Mouse (Mus musculus) cerebellum, adult 8-10 months (tissue): ENCODE measurements at regions not wholly inside any gene's neighbourhood (a gene's known extent, or its start where the extent isn't known, plus 50 kb on each side); places are given as distances from the start of the nearest gene placed in this dataset.

Experiments used
- DNase-seq: peaks from one replicate; pipeline ENCODE4 v3.0.0; 2022

DNA sequence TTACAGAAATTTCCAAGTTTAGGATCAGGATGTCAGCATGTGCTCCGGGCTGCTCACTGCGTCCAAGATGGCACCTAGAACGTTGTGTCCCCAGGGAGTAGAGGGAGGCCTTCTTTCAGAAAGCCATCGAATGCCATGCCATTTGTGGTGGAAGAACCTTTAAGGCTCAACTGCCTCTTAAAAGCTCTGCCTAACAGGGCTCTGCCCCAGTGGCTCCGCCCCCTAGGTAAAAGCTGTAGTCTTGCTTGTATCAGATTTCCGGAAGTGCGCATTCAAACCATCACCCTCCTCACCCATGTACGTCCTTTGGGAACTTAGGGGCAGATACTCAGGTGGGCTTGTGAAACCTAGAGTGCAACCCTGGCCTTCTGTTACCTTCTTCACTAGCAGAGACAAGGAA, 54.0 kb upstream of the Psmd7 start:
- DNase-seq = no peak

DNA sequence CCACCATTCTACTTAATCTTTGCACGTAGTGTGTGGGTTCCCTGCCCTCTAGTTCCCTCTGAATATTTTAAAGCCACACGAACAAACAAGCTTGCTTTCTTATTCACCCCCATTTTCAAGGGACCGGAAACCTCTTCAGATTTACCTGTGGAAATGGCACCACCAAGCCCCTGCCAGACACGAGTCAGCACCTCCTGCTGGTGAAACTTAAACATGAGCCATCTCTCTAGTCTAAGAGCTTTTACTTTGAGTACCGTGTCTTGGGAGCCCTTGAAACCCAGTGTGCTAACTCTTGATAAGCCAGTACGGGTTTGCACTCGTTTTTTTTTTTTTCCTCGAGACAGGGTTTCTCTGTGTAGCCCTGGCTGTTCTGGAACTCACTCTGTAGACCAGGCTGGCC, 59.7 kb upstream of the Psmd7 start:
- no peak for DNase-seq

DNA sequence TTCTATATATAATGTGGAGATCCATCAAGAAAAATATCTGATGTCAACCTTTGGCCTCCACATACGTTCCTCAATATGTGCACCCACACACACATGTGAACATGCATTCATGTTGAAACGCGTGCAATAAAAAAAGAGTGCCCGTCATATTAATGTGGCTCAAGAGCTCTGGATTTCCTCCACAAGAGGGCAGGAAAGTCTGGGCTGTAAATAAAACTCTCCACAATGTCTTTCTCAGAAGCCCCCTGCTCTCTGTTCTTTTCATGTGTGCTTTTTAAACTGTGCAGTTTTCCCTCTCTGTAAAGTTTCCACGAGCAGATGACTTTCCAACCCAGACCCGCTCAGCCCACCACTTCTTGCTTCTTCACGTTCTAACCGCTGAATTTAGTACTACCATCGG, 62.0 kb upstream of the Psmd7 start:
- no peak for DNase-seq

GRCm38 (mm10) chr8:107651424-107651823, 63.2 kb upstream of the Psmd7 start:
- DNase-seq = no peak

GRCm38 (mm10) chr8:107652226-107652625, 64.0 kb upstream of the Psmd7 start:
- DNase-seq = no peak

- no peak for DNase-seq
Measured at GRCm38 (mm10) chr8:107653711-107654110, 65.4 kb upstream of the Psmd7 start.

DNA sequence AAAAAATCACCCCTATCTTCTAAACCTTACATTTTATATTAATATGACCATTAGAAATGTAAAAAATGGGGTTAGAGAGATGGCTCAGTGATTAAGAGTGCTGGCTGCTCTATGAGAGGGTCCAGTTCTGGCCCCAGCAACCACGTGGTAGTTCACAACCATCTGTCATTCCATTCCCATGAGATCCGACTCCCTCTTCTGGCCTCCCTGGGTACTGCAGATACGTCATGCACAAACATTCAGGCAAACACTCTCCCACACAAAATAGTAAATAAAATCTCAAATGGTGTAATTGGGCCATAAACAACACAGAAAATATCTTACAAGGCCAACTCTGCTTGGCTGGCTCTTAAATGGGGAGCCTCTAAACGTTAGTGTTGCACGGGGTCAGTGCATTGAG, 68.4 kb upstream of the Psmd7 start:
- no peak for DNase-seq

- no peak for DNase-seq
Measured at GRCm38 (mm10) chr8:107657741-107658140, 69.5 kb upstream of the Psmd7 start.

DNA sequence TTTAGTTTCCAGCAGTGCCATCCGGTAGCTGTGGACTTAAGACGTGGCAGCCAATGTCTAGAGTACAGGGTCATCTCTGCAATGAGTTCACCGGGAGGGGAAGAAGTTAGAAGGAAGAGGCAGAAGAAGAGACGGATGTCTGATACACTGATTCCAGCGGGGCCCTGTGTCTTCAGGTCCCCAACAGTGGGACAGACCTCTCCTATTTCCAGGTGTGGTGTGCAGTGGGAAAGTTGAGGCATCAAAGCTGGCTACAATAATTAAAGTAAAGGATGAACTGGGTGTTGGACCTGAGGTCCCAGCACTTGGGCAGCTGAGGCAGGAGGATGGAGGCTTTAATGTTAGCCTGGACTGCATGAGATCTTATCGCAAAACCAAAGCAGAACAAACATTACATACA, 70.1 kb upstream of the Psmd7 start:
- no peak for DNase-seq

- no peak for DNase-seq
Measured at GRCm38 (mm10) chr8:107660624-107661023, 72.4 kb upstream of the Psmd7 start.

DNA sequence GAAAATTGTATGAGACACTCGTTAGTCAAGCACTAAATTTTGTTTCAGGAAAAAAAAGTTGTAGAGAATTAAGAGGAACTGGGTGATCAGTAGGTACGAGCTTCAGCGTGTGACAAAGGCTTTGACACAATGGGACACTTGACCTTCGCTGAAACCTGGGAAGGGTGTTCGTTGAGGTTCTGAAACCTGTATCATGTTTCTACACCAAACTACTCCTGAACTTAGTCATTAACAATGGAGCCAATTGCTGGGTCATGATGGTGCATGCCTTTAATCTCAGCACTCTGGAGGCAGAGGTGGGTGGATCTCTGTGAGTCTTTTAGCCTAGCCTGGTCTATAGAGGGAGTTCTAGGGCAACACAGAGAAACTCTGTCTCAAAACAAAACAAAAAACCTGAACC, 81.3 kb upstream of the Psmd7 start:
- DNase-seq = no peak

DNA sequence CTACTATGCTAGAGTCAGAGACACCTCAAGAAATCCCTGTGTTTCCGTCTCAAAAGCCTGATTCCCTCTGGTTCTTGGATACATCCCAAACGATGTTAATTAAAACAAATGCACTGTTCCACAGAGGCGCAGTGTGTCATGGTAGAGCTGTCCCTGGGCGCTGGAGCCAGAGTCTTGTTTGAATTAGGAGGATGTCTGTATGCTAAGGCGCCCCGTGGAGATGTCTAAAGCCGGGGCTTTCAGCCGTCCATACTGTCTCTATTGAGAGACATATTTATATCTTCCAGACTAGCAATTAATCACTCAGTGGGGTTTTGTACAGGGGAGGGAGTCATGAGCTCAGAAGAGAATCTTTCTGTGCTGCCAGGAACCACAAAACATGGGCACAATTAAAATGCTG, 83.2 kb upstream of the Psmd7 start:
- DNase-seq = no peak

GRCm38 (mm10) chr8:107672691-107673090, 84.4 kb upstream of the Psmd7 start:
- DNase-seq = no peak

DNA sequence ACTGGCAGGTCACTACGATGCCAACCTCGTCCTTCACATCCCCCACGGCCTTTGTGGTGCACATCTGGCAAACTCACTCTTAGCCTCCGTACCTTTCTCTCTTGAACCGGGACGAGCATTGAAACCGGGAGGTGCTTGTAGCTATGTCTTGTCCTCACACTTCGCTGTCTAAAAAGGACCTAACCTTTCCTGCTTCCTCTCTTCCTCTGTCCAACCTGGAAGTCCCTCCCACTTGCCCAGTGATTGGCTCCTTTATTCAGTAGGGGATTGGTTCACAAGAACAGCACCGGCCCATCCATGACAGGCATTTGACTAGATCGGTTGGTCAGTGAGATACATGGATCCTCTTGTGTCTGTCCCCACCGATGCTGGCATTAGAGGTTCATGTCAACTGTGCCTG, 93.8 kb upstream of the Psmd7 start:
- no peak for DNase-seq

- DNase-seq = peak; percentile 13
Measured at GRCm38 (mm10) chr8:107684721-107685691, 96.7 kb upstream of the Psmd7 start.

GRCm38 (mm10) chr8:107686936-107687335, 98.7 kb upstream of the Psmd7 start:
- DNase-seq = no peak

GRCm38 (mm10) chr8:107687529-107687928, 99.3 kb upstream of the Psmd7 start:
- no peak for DNase-seq

- no peak for DNase-seq
Measured at GRCm38 (mm10) chr8:107689020-107689419, 100.8 kb upstream of the Psmd7 start.

GRCm38 (mm10) chr8:107691251-107691650, 103.0 kb upstream of the Psmd7 start:
- no peak for DNase-seq

DNA sequence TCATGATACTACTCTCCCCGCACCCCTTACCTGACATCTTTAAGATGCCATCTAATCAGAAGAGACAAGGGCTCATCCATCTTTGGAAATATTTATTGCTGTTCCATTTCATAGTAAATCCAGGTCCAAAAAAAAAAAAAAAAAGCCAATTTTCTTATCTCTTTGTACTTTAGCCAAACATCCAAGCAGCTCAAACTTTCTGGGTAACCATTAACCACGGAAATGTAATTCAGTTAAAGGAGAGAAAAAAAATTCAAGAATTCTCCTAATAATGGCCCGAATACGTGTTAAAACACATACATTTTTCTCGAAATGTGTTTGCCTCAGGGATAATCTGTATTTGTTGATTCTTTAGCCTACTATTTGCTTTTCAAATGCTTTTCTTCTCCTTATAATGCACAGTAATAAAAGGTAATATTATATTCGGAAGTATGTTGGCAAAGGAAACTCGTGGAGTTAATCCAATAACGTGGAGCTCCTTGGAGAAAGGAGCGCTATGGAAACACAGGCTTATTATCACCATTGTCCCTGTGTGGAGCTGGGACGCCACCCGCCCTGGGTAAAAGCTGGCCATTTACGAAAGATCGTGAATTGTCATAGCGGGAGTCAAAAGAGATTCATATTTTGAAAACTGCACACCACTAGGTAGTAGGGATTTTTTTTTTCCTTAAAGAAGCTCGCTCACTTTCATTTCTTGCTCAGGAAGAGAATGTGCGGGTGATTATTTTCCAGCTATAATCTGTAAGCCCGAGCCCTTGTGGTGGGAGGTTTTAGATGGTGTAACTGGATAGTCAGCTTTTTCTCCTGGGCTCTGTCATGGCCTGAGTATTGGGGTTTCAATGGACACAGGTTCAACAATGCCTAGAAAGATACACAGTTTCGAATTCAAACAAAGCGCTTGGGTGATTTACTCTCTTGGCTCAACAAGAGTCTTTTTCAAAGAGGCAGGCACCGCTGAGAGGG, 108.4 kb upstream of the Psmd7 start:
- DNase-seq = no peak

- DNase-seq = no peak
Measured at GRCm38 (mm10) chr8:107699307-107699706, 111.0 kb upstream of the Psmd7 start.

- no peak for DNase-seq
Measured at GRCm38 (mm10) chr8:107699759-107700158, 111.5 kb upstream of the Psmd7 start.

DNA sequence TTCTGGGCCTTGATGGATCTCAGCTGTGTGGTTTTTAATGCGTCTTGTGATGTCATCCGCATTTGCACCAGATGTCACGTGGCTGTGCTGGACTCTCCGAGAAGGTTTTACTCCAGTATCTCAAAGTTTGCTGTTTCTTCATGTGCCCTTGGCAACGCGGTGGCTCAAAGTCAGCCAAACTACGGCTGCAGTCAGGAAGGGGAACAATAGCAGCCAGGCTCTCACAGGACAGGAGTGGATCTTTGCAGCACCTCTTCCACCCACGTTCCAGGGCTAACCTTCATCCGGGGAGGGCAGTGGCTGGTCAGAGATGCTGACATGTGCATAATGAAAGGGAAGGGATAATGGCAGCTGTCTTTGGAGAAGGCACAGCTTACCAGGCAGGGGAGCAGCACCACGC, 127.6 kb upstream of the Psmd7 start:
- DNase-seq = no peak

GRCm38 (mm10) chr8:107717856-107718255, 129.6 kb upstream of the Psmd7 start:
- DNase-seq = no peak
